Mouse (Mus musculus) 3134 (cell line): ENCODE data around the gene Glrp1.

ENCODE experiments used
- DNase-seq: peaks from one replicate; pipeline ENCODE4 v3.0.0-alpha.2; 2011; ENCODE audit warnings: low spot score; ENCODE audit not compliant: insufficient read length; ENCODE audit errors: extremely low read depth

Glrp1 gene

DNA sequence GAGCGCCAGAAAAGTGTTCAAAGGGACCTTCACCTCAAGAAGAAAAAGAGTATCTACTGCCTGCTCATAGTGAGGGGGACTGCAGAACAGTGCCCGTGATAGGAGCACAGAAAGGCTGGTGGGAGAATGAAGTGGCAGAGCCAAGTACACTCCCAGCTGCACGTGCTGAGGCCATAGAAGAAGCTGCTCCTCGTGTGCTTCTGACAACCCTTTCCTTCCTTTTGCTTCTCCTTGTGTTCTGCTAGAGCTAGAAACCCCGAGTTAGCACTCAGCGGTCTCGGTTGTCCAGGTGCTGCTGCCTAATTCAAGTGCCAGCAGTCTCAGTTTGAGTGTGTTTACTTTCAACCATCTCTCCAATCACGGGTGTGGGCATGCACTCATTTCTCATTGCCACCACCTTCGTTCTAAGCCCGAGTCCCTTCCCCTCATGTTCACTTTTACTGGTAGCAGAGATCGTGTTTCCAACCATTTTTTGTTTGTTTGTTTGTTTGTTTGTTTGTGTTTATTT lies 10.6 kb downstream of the Glrp1 start:
- no peak for DNase-seq

DNA sequence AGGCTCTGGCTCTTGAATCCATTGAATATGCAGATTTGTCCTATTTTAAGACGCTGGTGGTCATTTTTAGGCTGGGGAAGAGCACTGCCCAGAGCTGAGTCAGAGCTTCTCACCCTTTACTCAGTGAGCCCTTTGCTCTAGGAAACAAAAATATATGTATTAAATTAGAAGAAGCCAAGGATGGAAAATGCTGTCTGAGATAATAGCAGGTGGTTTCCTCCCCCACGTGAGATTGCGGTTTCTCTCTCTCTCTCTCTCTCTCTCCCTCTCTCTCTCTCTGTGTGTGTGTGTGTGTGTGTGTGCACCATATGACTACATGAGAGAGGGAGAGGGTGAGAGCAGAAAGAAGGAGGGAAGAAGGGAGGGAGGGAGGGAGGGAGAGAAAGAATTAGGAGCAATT lies 12.5 kb downstream of the Glrp1 start:
- no peak for DNase-seq

DNA sequence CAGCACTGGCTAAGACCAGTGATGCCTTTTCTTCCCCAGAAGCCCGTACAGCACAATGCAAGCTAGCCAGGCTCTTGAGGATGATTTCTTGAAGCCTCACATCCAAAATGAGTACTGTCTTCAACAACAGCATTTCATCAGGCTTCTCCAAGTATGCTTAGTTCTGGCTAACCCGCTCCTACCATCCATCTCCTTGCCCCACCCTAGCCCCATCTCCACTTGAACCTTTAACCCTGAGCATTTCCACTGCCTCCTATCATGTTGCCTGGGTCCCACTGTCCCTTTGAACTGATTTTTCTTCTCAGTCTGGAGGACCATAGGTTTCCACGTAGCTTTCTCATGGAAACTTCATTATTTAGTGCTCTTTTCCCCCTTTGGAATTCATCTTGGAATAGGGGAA lies 17.5 kb downstream of the Glrp1 start:
- no peak for DNase-seq

DNA sequence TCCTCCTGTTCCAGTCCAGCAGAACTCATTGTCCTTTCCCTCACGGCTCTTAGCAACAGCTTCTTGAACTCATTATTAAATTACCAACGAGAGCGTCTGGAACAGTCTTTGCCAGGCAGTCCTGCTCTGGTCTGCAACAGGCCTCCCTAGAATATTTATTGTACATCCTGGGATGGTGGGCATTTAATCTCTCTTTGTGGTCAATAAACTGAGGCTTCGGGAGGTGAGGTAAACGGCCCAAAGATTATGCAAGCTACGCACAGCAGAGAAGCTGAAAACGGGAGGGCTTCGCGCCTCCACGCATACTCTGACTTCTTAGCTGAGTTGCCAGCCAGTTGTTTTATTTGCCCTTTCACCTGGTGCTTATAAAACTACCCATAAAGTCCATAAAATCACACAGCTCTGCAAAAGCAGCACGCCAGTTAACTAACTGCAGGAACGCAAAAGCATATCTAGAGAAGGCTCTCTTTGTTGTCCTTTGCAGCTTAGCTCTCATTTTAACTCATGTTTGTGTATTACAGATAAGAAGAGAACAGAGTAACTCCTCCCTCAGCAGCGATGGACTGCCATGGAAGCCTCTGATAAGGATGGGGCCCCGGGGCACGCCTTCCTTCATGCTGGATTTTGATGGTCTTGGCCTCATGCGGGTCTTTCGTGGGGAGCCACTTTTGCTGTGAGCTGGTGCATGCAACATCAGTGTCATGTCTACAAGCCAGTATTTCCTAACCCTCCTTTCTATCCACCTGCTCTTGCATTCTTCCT lies 18.1 kb downstream of the Glrp1 start:
- no peak for DNase-seq

DNA sequence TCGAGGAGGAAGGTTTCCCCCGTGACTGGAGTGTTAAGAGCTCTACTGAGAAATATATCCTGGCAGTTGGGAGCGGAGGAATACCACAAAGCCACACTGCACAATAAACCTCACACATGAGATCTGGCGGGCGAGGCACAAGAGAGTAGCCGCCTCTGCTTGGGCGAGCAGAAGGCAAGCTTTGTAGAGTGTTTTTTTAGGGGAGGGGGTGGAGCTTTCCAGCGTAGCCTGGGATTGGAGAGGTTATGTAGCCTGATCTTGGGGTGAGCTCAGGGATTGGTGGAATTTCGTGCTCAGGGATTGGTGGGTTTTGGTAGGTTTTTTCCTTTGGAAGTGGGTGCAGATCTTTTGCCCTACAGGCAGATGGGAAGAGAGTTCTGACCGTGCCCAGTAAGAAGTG lies 19.7 kb downstream of the Glrp1 start:
- DNase-seq: no peak

DNA sequence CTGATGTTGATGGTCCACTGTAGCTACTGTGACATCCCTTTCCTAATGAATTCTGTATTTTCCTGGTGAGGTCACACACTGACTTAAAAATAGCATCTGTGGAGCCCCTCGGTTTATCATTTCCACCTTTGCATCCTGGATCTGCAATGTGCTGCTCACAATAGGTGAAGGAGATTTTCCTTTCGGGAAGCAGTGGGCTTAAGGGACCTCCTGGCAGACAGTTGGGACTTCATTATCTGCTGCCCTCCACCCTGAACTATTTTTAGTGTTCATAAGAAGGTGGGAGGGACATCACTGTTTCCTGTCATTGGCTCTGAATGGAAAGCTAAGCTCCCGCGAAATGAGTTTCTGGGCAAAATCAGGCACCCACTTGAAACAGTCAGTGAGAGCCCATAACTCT lies 20.9 kb downstream of the Glrp1 start:
- DNase-seq: no peak

DNA sequence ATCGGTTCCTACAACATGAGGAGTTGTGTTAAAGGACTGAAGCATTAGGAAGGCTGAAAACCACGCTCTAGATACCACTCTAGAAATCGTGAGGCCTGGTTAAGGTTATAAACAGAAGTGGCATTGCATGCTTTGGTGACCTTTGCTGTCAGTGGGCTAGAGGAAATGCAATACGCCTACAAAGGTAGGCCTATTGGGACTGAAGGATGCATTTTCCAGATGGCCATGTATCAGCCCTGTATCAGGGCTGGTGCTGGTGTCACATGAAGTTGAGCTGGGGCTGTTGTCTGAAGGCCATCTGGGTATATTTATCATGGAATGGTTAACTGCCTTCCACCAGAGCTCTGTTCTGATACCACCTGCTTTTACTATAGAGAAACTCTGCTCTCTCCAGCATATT lies 23.5 kb downstream of the Glrp1 start:
- no peak for DNase-seq

DNA sequence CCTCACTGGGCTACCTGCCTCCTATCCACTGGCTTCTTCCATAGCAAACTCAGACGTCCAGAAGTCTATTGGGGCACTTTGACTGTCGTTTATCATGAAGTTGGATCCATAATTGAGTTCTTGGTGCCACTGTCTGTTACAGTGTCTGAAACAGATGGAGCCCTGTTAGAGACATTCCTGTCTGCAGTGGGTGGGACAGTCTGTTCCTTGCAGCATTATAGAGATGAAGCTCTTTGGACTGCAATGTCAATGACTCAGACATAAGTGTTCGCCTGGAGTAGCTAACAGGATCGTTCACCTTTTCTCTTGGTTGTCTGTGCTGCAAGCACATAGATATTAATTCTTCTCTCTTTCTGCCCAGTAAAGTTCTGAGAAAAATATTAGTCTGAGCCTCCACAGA lies 25.8 kb downstream of the Glrp1 start:
- no peak for DNase-seq

DNA sequence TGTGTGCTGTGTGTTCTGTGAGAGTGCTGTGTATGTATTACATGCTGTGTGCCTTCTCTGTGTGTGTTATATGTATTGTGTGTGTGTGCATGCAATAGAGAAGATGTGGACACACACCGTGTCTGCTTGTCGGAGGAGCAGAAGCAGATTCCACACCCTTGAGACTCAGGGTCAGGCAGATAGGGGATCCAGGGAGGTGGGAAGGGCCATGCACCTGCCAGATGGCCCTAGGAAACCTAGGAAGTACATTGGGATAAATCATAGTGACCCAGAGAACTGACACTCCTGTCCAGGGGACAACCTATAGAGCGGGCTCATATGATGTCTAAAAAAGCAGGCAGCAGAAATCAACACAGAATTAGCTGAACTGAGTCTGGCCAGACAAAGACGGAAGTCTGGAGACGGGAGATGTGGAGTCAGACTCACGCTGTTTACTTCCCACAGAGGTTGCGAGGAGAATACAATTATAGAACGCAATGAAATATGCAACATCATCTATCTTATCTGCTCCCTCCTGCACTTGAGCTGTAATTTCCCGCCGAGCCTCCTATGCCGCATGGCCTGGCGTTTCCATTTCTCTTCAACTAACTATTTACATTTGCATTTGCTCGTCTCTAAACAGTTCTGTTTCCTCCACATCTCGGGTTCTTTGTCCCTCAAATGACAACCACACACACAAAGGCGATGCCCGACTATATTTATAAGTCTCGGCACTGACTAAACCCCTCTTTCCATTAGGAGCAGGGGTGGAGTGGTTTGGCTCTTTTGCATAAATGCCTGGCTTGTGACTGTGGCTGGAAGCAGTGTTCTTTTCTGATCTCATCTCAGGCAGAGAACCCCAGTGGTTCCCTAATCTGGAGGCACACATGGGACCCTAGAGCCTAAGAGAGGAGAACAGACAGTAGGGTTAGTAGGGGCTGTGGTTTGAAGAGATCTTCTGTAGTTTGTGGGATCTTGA lies 27.4 kb downstream of the Glrp1 start:
- no peak for DNase-seq

DNA sequence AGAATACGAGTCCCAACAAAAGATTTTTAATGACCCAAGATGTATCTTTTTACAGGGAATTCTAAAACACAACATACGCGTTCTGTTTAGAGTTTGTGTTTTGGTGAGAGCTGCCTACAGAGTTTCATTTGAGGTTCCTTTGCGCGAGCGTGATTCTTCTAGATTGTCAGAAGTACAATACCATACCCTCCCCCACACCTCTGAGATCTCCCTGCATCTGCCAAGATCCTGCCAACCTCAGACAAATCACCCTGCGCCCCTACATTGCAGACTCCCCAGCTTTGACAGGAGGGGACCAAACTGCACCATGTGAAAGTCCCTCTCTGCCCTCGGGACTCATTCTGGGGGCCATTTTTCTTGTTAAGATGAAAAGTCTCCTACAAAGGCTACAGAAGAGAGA lies 29.3 kb downstream of the Glrp1 start:
- no peak for DNase-seq

DNA sequence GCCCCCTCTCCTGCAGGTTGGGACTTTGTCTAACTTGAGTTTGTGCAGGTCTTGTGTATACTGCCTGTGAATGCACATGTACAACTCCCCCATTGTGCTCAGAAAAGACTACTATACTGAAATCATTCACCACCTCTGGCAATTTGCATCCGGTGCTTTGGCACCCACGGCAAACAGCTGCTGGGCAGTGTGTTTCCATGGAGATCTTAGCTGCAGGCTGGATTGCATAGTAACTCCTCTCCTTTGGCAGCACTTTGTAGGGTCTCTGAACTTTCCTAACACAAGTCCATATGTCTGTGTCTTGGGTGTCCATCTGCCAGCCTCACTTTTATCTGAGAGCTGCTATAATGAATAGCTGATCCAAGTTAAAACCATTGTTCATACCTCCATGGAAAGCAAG lies 31.7 kb downstream of the Glrp1 start:
- DNase-seq: no peak

DNA sequence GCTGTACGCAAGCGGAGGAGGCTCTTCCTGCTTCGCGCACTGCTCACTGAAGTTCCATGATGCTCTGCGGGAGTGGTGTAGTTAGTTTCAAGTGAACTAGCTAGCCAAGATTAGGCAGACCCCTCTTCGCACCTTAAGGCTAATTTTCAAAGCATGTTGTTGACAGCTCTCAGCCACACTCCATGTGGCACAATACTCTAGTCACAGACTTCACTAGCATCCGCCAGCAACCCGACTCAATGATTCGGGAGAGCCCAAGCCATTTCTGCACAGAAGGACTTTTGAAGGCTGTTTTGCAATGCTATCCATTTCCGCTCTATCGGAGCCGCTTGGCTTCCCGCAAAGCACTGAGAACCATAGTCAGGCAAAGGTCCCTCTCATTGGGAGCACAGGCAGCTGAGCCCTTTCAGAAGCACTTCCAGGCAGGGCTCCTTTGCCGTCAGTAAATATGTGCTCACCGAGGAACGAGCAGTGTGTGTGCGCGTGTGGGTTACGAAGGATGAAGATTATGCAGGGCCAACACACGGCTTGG lies 33.2 kb downstream of the Glrp1 start:
- DNase-seq: no peak

DNA sequence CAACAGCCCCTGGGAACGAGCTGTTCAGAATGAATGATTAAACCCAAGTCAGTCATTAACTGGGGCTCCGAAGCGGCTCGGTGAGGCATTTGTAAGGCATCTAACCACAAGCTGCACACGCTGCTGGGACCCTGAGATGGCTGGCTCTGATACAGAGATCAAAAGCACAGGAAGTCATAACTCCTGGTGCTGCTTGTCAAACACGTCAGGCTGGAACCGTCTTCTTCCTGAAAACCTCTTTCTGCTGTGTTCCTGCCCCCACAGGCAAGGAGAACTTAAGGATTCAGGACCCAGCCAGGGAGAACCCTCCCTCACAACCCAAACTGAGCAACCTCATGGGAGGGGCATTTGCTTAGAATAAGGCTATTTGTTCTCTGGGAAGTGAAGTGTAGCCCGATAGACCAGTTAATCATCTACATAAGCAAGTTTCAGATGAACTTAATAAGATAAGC lies 34.3 kb downstream of the Glrp1 start:
- no peak for DNase-seq

DNA sequence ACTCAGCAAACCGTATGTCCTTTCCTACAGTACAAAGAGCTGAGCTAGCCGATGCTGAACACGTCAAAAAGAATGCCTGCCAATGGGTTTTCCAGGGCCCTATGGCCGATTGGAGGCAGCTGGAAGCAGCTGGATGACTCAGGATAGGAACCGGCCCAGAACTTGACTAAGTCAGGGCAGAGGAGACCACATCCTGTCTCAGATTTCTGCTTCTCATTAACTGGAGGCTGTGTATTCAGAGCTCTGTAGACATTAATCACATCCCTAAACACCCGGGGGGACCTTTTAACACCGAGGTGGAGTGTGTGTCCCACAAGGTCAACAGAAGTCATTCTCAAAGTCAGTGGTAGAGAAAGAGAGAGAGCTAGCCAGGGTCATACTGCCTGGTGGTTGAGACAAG lies 35.3 kb downstream of the Glrp1 start:
- DNase-seq: peak; percentile 88

DNA sequence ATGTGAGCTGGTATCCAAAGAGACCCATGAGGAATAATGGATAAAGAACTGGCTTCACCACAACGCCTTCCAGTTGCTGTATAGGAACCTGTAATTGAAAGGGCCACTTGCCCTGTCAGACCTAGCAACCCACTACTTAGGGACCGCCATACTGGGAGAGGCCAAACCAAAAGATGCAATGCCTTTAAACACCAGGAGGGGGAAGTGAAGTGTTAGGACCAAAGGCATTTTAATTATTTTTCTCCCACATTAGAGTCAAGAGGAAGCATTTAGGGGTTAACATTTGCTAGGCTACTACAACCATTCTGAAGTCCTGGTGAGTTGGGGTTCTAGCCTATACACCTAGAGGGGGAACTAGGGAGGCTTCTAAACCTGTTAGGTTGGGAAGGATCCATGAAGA lies 36.0 kb downstream of the Glrp1 start:
- DNase-seq: peak; percentile 55

DNA sequence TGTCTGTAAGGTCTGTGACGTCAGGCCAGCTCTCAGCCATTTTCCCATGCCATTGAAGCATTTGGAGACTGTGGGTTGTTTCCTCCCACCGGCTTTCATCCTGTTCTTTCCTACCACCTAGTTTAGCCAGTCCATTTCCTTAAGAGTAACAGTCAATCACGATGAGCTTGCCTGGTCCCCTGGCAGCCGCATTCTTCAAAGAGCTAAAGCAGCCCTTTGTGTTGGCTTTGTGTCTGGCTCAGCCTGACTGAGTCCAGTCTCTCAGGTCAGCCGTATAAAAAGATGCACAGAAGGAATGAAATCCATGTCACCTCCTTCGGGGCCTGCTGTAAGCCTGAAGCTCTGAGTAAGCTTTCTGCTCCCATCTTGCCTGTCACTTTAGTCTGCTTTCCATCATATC lies 37.6 kb downstream of the Glrp1 start:
- DNase-seq: no peak

DNA sequence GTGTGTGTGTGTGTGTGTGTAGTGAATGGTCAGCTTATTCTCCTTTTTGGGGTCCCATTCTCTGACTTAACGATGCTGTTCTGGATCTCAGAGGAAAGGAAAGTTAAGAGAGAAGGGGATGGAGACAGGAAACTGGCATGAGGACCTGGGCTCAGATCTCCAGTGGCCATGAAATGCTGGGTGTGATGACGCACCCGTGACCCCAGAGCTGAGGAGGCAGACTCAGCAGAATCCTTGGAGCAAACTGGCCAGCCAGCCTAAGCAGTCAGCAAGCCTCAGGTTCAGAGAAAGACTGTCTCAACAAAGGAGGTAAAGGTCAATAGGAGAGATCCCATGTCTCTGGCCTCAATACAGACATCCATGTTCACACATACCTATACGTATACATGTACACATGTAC lies 40.1 kb downstream of the Glrp1 start:
- no peak for DNase-seq

DNA sequence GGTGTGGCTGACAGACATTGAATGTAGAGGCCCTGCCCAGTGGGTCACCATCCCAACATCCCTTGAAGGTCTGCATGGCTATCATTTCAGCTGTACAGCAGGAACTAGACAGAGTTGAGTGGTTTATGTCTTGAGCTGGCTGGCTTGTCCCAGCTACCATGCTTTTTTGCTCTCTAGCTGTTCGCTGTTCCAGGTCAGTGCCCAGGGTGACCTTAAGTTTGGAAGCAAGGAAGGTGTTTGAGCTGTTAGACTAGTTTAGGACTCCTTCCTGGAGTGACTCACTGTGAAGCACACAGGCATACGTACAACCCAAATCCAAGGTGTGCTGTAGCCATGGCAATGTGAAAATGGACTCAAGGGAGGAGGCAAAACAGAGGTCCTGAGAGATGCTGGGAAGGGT lies 41.5 kb downstream of the Glrp1 start:
- no peak for DNase-seq

DNA sequence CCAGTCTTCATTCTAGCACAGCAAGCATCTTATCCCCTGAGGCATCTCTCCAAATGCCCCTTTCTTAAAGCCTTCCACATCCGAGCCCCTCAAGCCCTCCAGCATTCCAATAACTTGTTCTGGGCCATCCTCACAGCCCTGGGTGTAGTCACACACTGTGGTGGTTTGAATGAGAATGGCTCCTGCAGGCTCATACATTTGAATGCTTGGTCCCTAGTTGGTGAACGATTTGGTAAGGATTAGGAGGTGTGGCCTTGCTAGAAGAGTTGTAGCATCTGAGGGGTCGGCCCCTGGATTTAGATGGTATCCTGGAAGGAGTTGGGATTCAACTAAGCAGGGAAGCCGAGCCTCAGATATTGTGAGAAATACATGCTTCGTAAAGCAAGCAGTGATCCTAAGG lies 42.0 kb downstream of the Glrp1 start:
- DNase-seq: no peak

DNA sequence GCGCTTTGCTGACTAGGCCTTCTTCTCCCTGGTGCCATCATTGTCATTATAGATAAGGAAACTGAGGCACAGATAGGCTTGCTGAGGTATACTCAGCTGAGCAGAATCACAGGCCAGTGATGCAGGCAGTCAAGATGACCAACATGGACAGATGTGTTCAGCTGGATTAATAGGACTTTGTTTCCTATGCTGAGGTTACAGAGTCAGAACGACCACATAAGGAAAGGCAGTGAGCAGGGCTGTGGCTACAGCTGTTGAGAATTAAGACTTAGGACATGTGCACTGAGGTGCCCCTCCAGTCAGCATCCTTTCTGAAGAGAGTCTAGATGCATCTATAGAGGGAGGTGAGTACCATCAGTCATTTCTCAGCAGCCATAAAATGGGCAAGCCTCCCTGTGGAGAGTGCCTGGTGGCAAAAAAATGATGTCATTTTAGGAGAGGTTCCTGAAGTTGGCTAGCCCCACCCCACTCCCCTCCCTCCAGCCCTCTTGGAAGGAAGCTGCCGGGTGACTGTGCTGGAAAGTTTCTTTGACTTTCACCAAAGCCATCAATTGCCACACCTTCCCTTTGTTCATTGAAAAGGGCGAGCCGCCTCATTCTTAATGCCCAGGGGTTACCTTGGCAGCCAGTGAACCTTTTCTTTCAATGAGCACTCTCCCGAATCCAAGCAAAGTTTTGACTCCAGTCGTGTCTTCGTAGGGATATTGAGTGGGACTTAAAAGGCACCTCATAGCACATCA lies 43.4 kb downstream of the Glrp1 start:
- no peak for DNase-seq

DNA sequence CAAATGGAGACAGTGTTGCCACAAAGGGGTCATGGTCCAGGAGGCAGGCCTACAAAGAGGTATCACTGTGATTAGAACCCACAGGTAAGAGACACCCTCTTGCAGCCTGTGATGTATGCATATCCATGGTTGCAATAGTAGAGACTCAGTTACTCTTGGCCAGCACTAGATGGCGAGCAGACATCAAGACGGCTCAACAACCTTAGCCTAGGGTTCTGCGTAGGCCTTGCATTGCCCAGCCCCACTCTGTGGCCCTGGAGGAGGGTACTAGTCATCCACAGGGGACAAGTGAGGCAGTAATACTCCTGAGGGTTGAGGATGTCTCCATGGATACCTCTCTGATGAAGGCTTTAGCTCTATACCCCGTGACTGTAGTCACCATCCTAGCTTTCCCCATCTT lies 44.1 kb downstream of the Glrp1 start:
- no peak for DNase-seq
